Mouse (Mus musculus) skeletal muscle tissue, postnatal 0 days (tissue): ENCODE measurements around the gene Dbp. TPM values are rescaled to one million over a fixed set of nuclear protein-coding genes. Genes with fewer than 3 reads are reported as not detected.

Source experiments
- polyA plus RNA-seq: library from polyadenylated mRNA; unstranded; fragments of >200 nt; fragmentation: Nextera tagmentation; extraction: Ambion mirVana; gene quantifications from 2 replicates; pipeline ENCODE4 v1.2.1, GENCODE M21; 2015

Dbp gene
- 9.9 and 10.3 TPM in 2 replicates for polyA plus RNA-seq

DNA sequence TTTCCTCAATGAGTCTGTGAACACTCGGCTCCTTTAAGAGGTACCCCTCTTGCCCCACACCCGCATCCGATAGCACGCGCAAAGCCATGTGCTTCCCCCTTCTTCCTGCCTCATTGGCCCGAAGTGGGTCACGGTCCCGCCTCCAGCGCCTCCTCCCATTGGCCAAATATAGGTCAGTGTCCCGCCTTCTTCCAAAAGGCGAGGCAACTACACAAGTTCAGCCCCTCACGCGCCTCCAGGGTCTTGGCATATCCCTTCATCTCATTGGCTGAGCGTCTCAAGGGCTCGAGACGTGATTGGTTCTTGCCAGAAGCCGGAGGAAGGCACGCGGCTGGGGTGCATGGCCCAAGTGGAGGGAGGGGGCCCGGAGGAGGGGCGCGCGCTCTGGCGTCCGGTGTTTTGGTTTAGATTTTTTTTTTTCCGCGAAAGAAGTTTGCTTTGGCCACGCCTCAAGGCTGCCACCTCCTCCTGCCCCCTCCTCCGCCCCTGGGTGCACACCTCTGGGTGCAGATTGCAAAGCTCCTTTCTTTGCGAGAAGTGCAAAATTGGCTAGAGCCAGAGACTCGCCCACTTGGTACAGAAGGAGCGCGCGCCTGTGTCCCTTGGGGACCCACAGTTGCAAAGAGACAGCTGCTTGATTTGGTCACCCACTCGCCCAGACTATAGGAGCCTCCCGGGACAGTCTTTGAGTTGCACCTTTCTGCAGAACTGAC, at the start of gene Dbp:
Gene Dbp (plus strand): TSS at position 359 of the 713 bp plus-strand sequence.

DNA sequence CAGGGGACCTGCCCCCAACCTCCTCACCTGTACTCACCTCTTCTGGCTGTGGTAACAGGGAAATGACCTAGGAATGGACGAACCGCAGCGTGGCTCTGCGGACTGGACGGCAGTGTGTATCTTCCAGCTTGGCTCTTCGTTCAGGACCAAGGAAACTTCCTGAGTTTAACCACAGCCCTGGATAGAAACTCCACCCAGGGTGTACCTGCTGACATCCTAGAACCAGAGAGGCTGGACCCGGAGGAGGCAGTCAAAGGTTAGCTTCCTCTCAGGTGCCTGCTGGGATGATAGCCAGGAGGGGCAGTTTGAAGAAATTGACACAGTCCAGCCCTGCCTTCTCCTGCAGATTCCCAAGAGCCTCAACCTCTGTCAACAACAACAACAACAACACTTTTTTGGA, 38.7 kb upstream of the Dbp start, which contains the start of gene Fut2:
Gene Fut2 (minus strand): TSS at position 234 of the 400 bp plus-strand sequence.

DNA sequence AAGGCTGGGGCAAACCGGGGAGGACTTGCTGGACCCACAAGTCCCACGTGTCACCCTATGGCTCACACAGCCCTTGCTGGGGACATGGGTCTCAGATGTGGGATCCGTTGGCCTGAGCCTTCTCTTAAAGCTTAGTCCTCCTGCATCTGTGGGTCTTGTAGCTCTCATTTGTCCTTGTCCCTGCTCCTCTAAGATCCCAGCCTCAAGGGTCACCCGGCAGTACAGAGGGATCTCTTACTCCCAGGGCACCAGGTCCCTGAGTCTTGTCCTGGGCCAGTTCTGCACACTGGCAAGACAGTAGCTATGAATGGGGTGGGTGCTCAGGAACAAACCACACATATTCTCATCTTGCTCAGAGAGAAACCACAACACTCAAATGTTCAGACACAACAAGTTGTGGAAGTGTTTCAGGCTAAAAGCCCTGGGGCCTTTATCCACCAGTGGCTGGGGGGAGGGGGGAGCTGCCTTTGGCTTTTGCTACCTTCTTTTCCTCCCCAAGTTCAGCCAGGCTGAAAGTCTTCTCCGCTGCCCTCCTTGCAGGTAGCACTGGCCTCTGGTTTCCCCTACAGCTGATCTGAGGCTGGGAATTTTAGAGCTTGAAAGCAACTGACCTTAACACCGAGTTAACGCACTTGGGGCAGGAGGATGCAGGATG, 21.4 kb upstream of the Dbp start, which contains the start of gene Ntn5:
Gene Ntn5 (plus strand): TSS at position 627 of the 655 bp plus-strand sequence.

DNA sequence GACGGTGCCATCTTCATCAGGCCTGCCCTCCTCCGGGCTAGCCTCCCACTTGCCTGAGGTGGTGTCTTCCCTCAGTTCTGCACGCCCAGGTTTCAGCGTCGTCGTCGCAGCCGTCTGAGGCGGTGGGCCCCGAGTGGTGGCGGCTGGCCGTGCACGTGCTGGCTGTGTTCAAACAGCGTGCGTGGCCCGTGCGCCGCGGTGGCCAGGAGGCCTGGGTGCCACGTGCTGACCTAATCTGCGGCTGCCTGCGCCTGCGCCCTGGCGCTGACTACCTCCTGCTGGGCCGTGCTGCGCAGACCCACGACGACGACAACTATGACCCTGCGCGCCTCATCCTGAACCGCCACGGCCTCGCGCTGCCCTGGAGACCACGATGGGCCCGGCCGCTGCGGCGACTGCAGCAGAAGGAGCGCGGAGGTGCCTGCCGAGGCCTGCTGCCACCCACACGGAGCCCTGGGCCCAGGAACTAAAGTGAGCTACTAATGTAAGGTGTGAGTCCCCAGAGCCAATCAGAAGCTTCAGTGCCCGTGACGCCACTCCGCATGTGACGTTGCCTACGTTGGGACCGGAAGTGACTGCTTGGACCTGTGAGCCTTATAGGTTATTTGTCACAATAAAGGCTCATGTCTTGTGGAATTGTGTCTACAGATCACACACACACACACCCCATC, 10.8 kb upstream of the Dbp start, which contains the start of gene Sec1:
Gene Sec1 (minus strand): TSS at position 482 of the 671 bp plus-strand sequence.

DNA sequence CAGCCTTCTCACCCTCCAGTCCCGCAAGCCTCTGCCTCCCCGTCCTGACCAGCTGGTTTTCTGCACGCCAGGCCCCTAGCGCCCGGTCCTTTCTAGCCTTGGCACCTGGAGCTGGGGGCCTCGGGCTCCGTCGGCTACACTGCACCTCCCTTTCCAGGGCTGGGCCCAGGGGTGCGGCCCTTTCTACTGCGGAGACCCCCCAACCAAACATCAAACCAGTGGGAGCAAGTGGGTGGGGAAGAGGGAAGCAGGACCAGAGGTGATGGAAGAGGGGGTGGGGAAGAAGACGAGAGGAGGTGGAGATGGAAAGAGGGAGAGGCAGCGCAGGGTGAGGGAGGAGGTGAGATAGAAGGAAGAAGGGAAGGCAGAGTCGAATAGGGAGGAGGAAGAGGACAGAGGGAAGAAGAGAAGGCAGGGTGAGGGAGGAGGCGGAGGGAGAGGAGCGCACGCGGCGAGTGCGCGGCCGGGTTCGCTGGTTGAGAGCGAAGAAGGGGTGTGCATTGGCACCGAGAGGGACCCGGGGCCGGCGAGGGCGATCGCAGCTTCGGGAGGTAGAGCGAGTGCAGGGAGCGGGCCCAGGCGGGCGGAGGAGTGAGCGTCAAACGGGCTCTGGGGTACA, 5.3 kb upstream of the Dbp start, which contains the start of gene Car11:
Gene Car11 (plus strand): TSS at position 321 of the 619 bp plus-strand sequence.

DNA sequence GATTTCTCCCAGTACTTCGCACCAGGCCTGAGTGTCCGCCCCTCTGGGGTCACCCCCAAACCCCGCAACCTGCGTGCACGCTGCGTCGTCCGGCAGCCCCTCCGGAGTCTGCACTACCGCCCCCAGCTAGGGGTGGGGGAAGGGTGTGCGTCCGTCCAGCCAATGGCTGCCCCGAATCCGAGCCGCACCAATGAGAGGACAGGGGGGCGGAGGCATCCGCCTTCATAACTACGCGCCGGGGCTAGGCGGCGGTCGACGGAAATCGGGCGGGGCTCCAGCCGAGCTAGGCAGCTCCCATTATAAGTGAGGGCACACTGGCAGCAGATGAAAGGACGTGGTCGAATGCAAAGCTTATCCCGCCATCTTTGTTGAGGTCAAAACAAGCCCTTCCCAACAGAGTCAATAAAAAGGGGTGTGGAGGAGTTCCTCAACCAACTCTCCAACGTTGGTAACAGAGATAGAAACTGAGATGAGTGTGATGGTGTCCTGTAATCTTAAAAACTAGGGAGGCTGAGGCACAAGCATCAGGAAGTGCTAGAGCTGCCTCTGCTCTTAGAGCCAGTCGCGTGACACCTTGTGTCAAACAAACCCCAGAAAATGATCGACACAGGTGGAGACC, 10.3 kb downstream of the Dbp start, which contains the start of gene Rpl18:
Gene Rpl18 (plus strand): TSS at position 368 of the 619 bp plus-strand sequence.

DNA sequence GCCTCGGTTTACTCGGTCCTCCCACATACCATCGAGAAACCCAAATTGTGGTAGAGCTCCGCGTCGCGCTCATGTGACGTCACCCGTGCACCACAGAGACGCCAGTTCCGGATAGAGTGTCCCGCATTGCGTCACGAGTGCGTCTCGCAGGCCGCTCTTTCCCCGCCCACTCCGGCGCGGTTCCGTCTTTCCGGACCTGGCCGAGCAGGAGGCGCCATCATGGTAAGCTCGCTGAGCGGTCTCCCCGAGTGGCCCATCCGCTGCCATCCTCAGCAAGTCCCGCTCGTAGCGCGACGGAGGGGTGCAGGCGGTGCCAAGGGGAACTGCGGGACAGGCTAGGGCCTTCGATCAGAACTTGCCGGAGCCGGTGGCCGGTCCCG, 13.0 kb downstream of the Dbp start, which contains the start of gene Sphk2:
Gene Sphk2 (minus strand): TSS at position 85 of the 380 bp plus-strand sequence.

DNA sequence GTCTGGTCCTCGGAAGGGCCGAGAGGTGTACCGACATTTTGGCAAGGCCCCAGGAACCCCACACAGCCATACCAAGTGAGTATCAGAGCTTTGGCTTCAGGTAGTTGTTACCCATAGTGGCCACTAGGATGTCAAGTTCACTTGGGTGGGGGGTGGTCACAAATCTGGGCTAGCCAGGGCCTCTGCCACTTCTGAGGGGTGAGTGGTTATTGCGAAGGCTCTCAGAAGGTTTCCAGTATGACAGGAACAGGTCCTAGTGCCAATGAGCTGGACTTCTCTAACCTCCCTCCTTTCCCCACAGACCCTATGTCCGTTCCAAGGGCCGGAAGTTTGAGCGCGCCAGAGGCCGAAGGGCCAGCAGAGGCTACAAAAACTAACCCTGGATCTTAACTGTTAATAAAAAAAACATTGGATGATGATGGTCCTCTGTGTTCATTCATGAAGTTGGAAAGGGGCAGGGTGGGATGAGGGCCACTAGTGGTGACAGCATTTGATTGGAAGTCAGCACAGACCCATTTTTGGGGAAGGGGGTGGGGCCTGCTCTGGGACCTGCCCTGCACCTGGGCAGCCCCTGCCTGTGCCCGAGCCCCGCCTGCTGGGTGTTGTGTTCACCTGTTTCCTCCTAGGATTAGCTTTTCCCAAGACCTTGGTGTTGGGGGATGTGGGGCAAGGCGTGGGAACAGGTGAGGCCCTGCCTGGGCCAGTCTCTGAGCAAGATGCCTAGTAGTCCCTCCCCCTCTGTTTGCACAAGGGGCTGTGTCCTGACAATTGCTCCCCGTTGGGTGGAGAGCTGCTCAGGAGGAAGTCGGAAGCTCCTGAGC, 15.7 kb downstream of the Dbp start, which contains the start of gene Fam83e:
Gene Fam83e (plus strand): TSS at position 800 of the 821 bp plus-strand sequence.

DNA sequence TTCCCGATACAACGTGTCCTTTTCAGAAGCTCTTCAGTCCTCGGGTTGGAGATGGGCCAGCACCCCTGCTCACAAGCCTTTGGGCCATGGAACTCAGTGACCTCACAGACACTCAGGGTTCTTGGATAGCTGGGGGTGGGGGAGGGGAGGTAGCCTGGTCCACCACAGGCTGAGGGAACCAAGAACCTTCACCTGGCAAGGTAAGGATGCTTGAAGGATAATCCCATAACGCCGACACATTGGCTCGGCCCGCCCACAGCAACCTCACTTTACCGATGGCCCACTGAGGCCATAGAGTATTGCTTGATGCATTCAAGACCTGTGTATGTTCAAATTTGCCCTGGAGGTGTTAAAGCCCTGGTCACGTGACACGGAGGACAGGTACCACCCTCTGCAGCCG, 20.8 kb downstream of the Dbp start, which contains the start of gene Spaca4:
Gene Spaca4 (minus strand): TSS at position 101 of the 400 bp plus-strand sequence.

Other genes with a start within 250 kb of the Dbp start
- gene Ftl1, start 245.2 kb upstream of the Dbp start, polyA plus RNA-seq: 2,280 and 2,838 TPM in 2 replicates
- 74.5 and 83.5 TPM in 2 replicates for gene Bax, start 238.2 kb upstream of the Dbp start, polyA plus RNA-seq
- 0.06 and 0.12 TPM in 2 replicates for gene Tulp2, start 223.2 kb upstream of the Dbp start, polyA plus RNA-seq
- gene Gm45808, start 218.3 kb upstream of the Dbp start, polyA plus RNA-seq: not detected in 2 replicates
- 7.1 and 7.2 TPM in 2 replicates for gene Dhdh, start 216.3 kb upstream of the Dbp start, polyA plus RNA-seq
- gene Nucb1, start 194.7 kb upstream of the Dbp start, polyA plus RNA-seq: 124 and 146 TPM in 2 replicates
- gene Ppp1r15a, start 178.8 kb upstream of the Dbp start, polyA plus RNA-seq: 19.1 and 19.6 TPM in 2 replicates
- gene Plekha4, start 178.8 kb upstream of the Dbp start, polyA plus RNA-seq: 5.6 and 8.0 TPM in 2 replicates
- gene Hsd17b14, start 150.2 kb upstream of the Dbp start, polyA plus RNA-seq: 6.1 and 7.2 TPM in 2 replicates
- gene Bcat2, start 134.9 kb upstream of the Dbp start, polyA plus RNA-seq: 35.4 and 88.9 TPM in 2 replicates
- 0.18 TPM in 1 of 2 replicates, not detected in the other for gene Fgf21, start 89.6 kb upstream of the Dbp start, polyA plus RNA-seq
- 0.05 TPM in 1 of 2 replicates, not detected in the other for gene Fut1, start 87.8 kb upstream of the Dbp start, polyA plus RNA-seq
- gene Izumo1, start 83.3 kb upstream of the Dbp start, polyA plus RNA-seq: 0.06 TPM in 1 of 2 replicates, not detected in the other
- 10.3 and 13.9 TPM in 2 replicates for gene Rasip1, start 77.6 kb upstream of the Dbp start, polyA plus RNA-seq
- 139 and 174 TPM in 2 replicates for gene Mamstr, start 65.1 kb upstream of the Dbp start, polyA plus RNA-seq
- gene Fut2, start 38.7 kb upstream of the Dbp start, polyA plus RNA-seq: 1.9 and 2.1 TPM in 2 replicates
- gene Ntn5, start 21.1 kb upstream of the Dbp start, polyA plus RNA-seq: 1.6 and 1.7 TPM in 2 replicates
- 0.33 and 0.40 TPM in 2 replicates for gene Sec1, start 10.7 kb upstream of the Dbp start, polyA plus RNA-seq
- gene Car11, start 5.2 kb upstream of the Dbp start, polyA plus RNA-seq: 2.4 and 3.0 TPM in 2 replicates
- gene Rpl18, start 10.4 kb downstream of the Dbp start, polyA plus RNA-seq: 568 and 577 TPM in 2 replicates
- gene Sphk2, start 12.9 kb downstream of the Dbp start, polyA plus RNA-seq: 11.7 and 13.4 TPM in 2 replicates
- gene Fam83e, start 16.1 kb downstream of the Dbp start, polyA plus RNA-seq: 0.10 and 0.17 TPM in 2 replicates
- not detected in 2 replicates for gene Spaca4, start 20.7 kb downstream of the Dbp start, polyA plus RNA-seq
- gene Lmtk3, start 78.7 kb downstream of the Dbp start, polyA plus RNA-seq: 0.18 TPM in 1 of 2 replicates, not detected in the other
- 0.21 and 5.3 TPM in 2 replicates for gene Sult2b1, start 79.6 kb downstream of the Dbp start, polyA plus RNA-seq
- 42.5 and 48.2 TPM in 2 replicates for gene Cyth2, start 109.5 kb downstream of the Dbp start, polyA plus RNA-seq
- 0.31 and 0.54 TPM in 2 replicates for gene Kcnj14, start 119.7 kb downstream of the Dbp start, polyA plus RNA-seq
- 27.3 and 27.6 TPM in 2 replicates for gene Grwd1, start 125.9 kb downstream of the Dbp start, polyA plus RNA-seq
- 37.5 and 44.5 TPM in 2 replicates for gene Kdelr1, start 167.7 kb downstream of the Dbp start, polyA plus RNA-seq
- gene Grin2d, start 173.3 kb downstream of the Dbp start, polyA plus RNA-seq: 0.33 and 0.34 TPM in 2 replicates
- gene Syngr4, start 191.6 kb downstream of the Dbp start, polyA plus RNA-seq: 0.45 and 1.2 TPM in 2 replicates
- gene Tmem143, start 191.9 kb downstream of the Dbp start, polyA plus RNA-seq: 9.8 and 11.6 TPM in 2 replicates
- 111 and 129 TPM in 2 replicates for gene Emp3, start 216.3 kb downstream of the Dbp start, polyA plus RNA-seq
- gene Ccdc114, start 219.0 kb downstream of the Dbp start, polyA plus RNA-seq: 2.0 and 2.4 TPM in 2 replicates